Comparison of ENCODE assay signal across 26 mouse cellular contexts in genomic region chr19:54820587-54820986, GRCm38 (mm10).
DNase-seq lines count a peak whose midpoint lies in the region; ATAC-seq lines count a peak whose summit lies in the region.
"Had no signal": no experiment of that assay in that cellular context is flagged by ENCODE, and none has a peak within 500 bp of the region (broad histone marks: within the 10 kb centered on the region; RNA-seq: fewer than 3 reads in every experiment).

No protein-coding gene starts in this region.

- ATAC-seq in kidney, embryonic 16.5 days (ENCODE audit: low FRiP score, low TSS enrichment) = no peak
- ATAC-seq in intestine, embryonic 16.5 days = peak; percentile 59
- ATAC-seq: forebrain, embryonic 16.5 days; midbrain, embryonic 15.5 days had no signal

- no peak overlapping the region for H3K4me2 ChIP-seq in kidney, embryonic 16.5 days (replicated peaks; ENCODE audit: low read depth, low read length)
- no peak overlapping the region for H3K4me2 ChIP-seq in intestine, embryonic 16.5 days (ENCODE audit: low read depth, low read length)
- H3K4me2 ChIP-seq: heart, embryonic 13.5 days; hindbrain, embryonic 14.5 days; limb, embryonic 15.5 days; midbrain, embryonic 15.5 days; neural tube, embryonic 15.5 days had no signal

- H3K36me3 ChIP-seq in kidney, embryonic 16.5 days (ENCODE audit: insufficient read depth, low read length) = no peaks in the 10 kb centered on the region
- H3K36me3 ChIP-seq in intestine, embryonic 16.5 days (ENCODE audit: control insufficient read depth, insufficient read depth, low read length) = no peaks in the 10 kb centered on the region
- H3K36me3 ChIP-seq: heart, embryonic 13.5 days; limb, embryonic 10.5 days; limb, embryonic 15.5 days; midbrain, embryonic 15.5 days; neural tube, embryonic 15.5 days had no signal

- H3K27ac ChIP-seq in kidney, embryonic 16.5 days (ENCODE audit: low read length) = no peak overlapping the region
- no peak overlapping the region for H3K27ac ChIP-seq in intestine, embryonic 16.5 days (ENCODE audit: low read length)
- H3K27ac ChIP-seq: gastrocnemius, adult 2 months; heart, adult 2 months; heart, embryonic 13.5 days; hindbrain, embryonic 14.5 days; limb, embryonic 10.5 days; limb, embryonic 15.5 days; midbrain, embryonic 15.5 days; neural tube, embryonic 15.5 days had no signal

- no peaks in the 10 kb centered on the region for H3K9me3 ChIP-seq in kidney, embryonic 16.5 days (ENCODE audit: low read length)
- H3K9me3 ChIP-seq in intestine, embryonic 16.5 days (ENCODE audit: control insufficient read depth, low read length) = no peaks in the 10 kb centered on the region
- H3K9me3 ChIP-seq: heart, embryonic 13.5 days; limb, embryonic 10.5 days; limb, embryonic 15.5 days; midbrain, embryonic 15.5 days; neural tube, embryonic 15.5 days had no signal

- no peak overlapping the region for H3K4me3 ChIP-seq in kidney, embryonic 16.5 days (ENCODE audit: low read length)
- no peak overlapping the region for H3K4me3 ChIP-seq in intestine, embryonic 16.5 days (ENCODE audit: low read length)
- H3K4me3 ChIP-seq: erythroblast, embryonic 14.5 days; gastrocnemius, adult 2 months; heart, adult 2 months; heart, embryonic 13.5 days; limb, embryonic 10.5 days; limb, embryonic 15.5 days; midbrain, embryonic 15.5 days; neural tube, embryonic 15.5 days had no signal

- 72% methylated on average over 4 of the region's 4 CpGs for WGBS in kidney, embryonic 16.5 days
- WGBS in intestine, embryonic 16.5 days = 69% methylated on average over 4 of the region's 4 CpGs

- peak; percentile 16 for DNase-seq in kidney, adult 18-20 months
- DNase-seq in adipocyte (ENCODE audit: low spot score) = peak; percentile 16
- peak; percentile 47 to 74 for DNase-seq in kidney, postnatal 25 days
- DNase-seq in retina, embryonic 14.5 days (ENCODE audit: low spot score) = no peak
- no peak for DNase-seq in gastrocnemius, postnatal 36 days
- DNase-seq: adrenal gland, adult 2 months; B cell, adult 2 months; cerebellum, adult 18-20 months; gastrocnemius, adult 2 months; heart, adult 2 months; layer of hippocampus, postnatal 36 days; lung, adult 2 months; lung, postnatal 10 days; spleen, adult 18-20 months; thymus, adult 18-20 months; thymus, postnatal 25 days had no signal

- H3K9ac ChIP-seq in kidney, embryonic 16.5 days (replicated peaks; ENCODE audit: low read length) = no peak overlapping the region
- H3K9ac ChIP-seq in intestine, embryonic 16.5 days (ENCODE audit: low read depth, low read length) = no peak overlapping the region
- H3K9ac ChIP-seq: heart, embryonic 13.5 days; hindbrain, embryonic 14.5 days; limb, embryonic 15.5 days; midbrain, embryonic 15.5 days; neural tube, embryonic 15.5 days had no signal

- H3K4me1 ChIP-seq in kidney, embryonic 16.5 days (ENCODE audit: insufficient read depth, low read length) = no peaks in the 10 kb centered on the region
- H3K4me1 ChIP-seq in intestine, embryonic 16.5 days (ENCODE audit: control insufficient read depth, insufficient read depth, low read length) = no peaks in the 10 kb centered on the region
- H3K4me1 ChIP-seq: heart, embryonic 13.5 days; limb, embryonic 10.5 days; limb, embryonic 15.5 days; midbrain, embryonic 15.5 days; neural tube, embryonic 15.5 days had no signal

- H3K27me3 ChIP-seq in kidney, embryonic 16.5 days (ENCODE audit: insufficient read depth, low read length) = no peaks in the 10 kb centered on the region
- no peaks in the 10 kb centered on the region for H3K27me3 ChIP-seq in intestine, embryonic 16.5 days (replicated peaks; ENCODE audit: control insufficient read depth, insufficient read depth, low read length)
- H3K27me3 ChIP-seq: heart, embryonic 13.5 days; limb, embryonic 15.5 days; midbrain, embryonic 15.5 days; neural tube, embryonic 15.5 days had no signal

- intact Hi-C loops in gastrocnemius, postnatal 36 days (cut with DNase I) = no loop called here

Comparison
In these comparisons a context has a peak if more than half of its experiments do, and no peak if none do; other contexts are left out.
1. DNase-seq: peak in kidney, adult 18-20 months (single experiment), adipocyte (single experiment) and kidney, postnatal 25 days (2 of 2); none in retina, embryonic 14.5 days (single experiment) and gastrocnemius, postnatal 36 days (0 of 2).